Mouse (Mus musculus) liver, postnatal 0 days (tissue): ENCODE results near the gene Tceanc.

ENCODE experiments used
- CTCF ChIP-seq: sonication (generic); IDR thresholded peaks from 2 replicates; pipeline ENCODE4 v1.5.1; 2016; ENCODE audit warnings: antibody characterized with exemption, low read depth
- EP300 ChIP-seq: IDR thresholded peaks from 2 replicates; pipeline ENCODE4 v1.6.1; 2016; ENCODE audit warnings: antibody characterized with exemption, low read depth, mild to moderate bottlenecking

DNA sequence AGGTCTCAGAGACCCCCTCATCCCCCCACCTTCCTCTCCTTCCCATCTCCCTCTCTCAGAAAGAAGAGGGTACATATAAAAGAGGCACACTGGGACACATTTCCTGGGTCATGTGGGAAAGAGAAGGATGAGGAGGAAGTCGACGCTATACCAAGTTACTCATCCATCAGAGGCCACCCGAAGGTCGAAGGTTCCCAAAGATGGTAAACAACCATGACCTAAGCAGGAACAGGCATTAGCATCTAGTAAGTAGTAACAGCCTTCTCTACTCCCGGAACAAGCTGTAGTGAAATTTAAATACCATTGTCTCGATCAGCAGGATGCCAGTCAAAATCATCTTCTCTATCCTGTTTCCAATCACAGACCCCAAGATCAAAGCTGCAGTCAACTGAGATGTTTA lies 13.3 kb upstream of the Tceanc start:
- TF ChIP-seq CTCF: no peak
- no peak for TF ChIP-seq EP300
